Mouse (Mus musculus): Measurements from ENCODE around the gene Fam92b. TPM values are rescaled to one million over a fixed set of nuclear protein-coding genes. Genes with fewer than 3 reads are reported as not detected.

Fam92b gene
- polyA plus RNA-seq, 3 experiments from 2014 or later: not detected

GRCm38 (mm10) chr8:120146051-120146450 lies 31.2 kb downstream of the Fam92b start:
- no peak for ATAC-seq

- ATAC-seq: no peak
Observed at GRCm38 (mm10) chr8:120144652-120145301, 32.5 kb downstream of the Fam92b start.

- no peak for ATAC-seq
Observed at GRCm38 (mm10) chr8:120143911-120144651, 33.2 kb downstream of the Fam92b start.

- no peak for ATAC-seq
Observed at GRCm38 (mm10) chr8:120140769-120141168, 36.5 kb downstream of the Fam92b start.

- ATAC-seq: no peak
Observed at GRCm38 (mm10) chr8:120138958-120139357, 38.3 kb downstream of the Fam92b start.

GRCm38 (mm10) chr8:120136618-120137017 lies 40.6 kb downstream of the Fam92b start:
- ATAC-seq: no peak

- no peak for ATAC-seq
Observed at GRCm38 (mm10) chr8:120135687-120136086, 41.6 kb downstream of the Fam92b start.

- no peak for ATAC-seq
Observed at GRCm38 (mm10) chr8:120133169-120133568, 44.1 kb downstream of the Fam92b start.

GRCm38 (mm10) chr8:120131158-120131557 lies 46.1 kb downstream of the Fam92b start:
- no peak for ATAC-seq

- no peak for ATAC-seq
Observed at GRCm38 (mm10) chr8:120129547-120129946, 47.7 kb downstream of the Fam92b start.

GRCm38 (mm10) chr8:120126357-120127161 lies 50.7 kb downstream of the Fam92b start:
- ATAC-seq: no peak

GRCm38 (mm10) chr8:120124836-120125389 lies 52.4 kb downstream of the Fam92b start:
- ATAC-seq: no peak

GRCm38 (mm10) chr8:120124261-120124660 lies 53.0 kb downstream of the Fam92b start:
- ATAC-seq: no peak

GRCm38 (mm10) chr8:120120951-120121350 lies 56.3 kb downstream of the Fam92b start:
- ATAC-seq: no peak

GRCm38 (mm10) chr8:120119931-120120330 lies 57.3 kb downstream of the Fam92b start:
- no peak for ATAC-seq

GRCm38 (mm10) chr8:120119429-120119828 lies 57.8 kb downstream of the Fam92b start:
- ATAC-seq: no peak

GRCm38 (mm10) chr8:120118847-120119246 lies 58.4 kb downstream of the Fam92b start:
- no peak for ATAC-seq

GRCm38 (mm10) chr8:120118162-120118561 lies 59.1 kb downstream of the Fam92b start:
- ATAC-seq: no peak

- ATAC-seq: no peak
Observed at GRCm38 (mm10) chr8:120116600-120116999, 60.7 kb downstream of the Fam92b start.
